Mouse (Mus musculus): ENCODE measurements around the gene Selenoh. TPM values are rescaled to one million over a fixed set of nuclear protein-coding genes. Genes with fewer than 3 reads are reported as not detected.
A peak's percentile ranks its signal among the peaks of the same experiment; 100 is the strongest.

Selenoh gene
- polyA plus RNA-seq, 1 experiment from 2014 or later = 163 TPM

- no peak overlapping the region for H3K9ac ChIP-seq
- H3K4me2 ChIP-seq = no peak overlapping the region
- ATAC-seq = no peak
- H3K27ac ChIP-seq = no peak overlapping the region
- H3K36me3 ChIP-seq = peaks cover 2% of the 10 kb centered on the region
- WGBS (ENCODE audit: insufficient replicate concordance) = 33% methylated on average over 2 of the region's 2 CpGs
- H3K4me1 ChIP-seq = peaks cover 12% of the 10 kb centered on the region; the same call in 1 of the 2 replicates
- no peak overlapping the region for H3K4me3 ChIP-seq
- H3K9me3 ChIP-seq (replicated peaks) = no peaks in the 10 kb centered on the region
- H3K27me3 ChIP-seq (replicated peaks) = no peaks in the 10 kb centered on the region
Measured at GRCm38 (mm10) chr2:84662866-84663265, 7.7 kb downstream of the Selenoh start.

GRCm38 (mm10) chr2:84660253-84660652 is 10.3 kb downstream of the Selenoh start:
- H3K27ac ChIP-seq = peak overlapping the region; percentile 41; the same call in 1 of the 2 replicates
- H3K4me2 ChIP-seq = no peak overlapping the region
- WGBS (ENCODE audit: insufficient replicate concordance) = 42% methylated on average over 3 of the region's 3 CpGs
- no peaks in the 10 kb centered on the region for H3K36me3 ChIP-seq
- no peaks in the 10 kb centered on the region for H3K27me3 ChIP-seq (replicated peaks)
- H3K4me3 ChIP-seq = no peak overlapping the region
- peaks cover 5% of the 10 kb centered on the region; the same call in 1 of the 2 replicates for H3K4me1 ChIP-seq
- H3K9me3 ChIP-seq (replicated peaks) = no peaks in the 10 kb centered on the region
- H3K9ac ChIP-seq = no peak overlapping the region
- ATAC-seq = peak; percentile 61; the same call in 1 of the 2 replicates

- WGBS (ENCODE audit: insufficient replicate concordance) = 86% methylated on average over 32 of the region's 32 CpGs
Measured at GRCm38 (mm10) chr2:84658806-84659205, 11.8 kb downstream of the Selenoh start, which contains the start of gene Btbd18. Gene Btbd18 (plus strand): TSS chr2:84659079.

GRCm38 (mm10) chr2:84655864-84656263 is 14.7 kb downstream of the Selenoh start:
- H3K9ac ChIP-seq = no peak overlapping the region
- no peaks in the 10 kb centered on the region for H3K9me3 ChIP-seq (replicated peaks)
- peaks cover 8% of the 10 kb centered on the region; the same call in 1 of the 2 replicates for H3K4me1 ChIP-seq
- H3K36me3 ChIP-seq = no peaks in the 10 kb centered on the region
- H3K27ac ChIP-seq = no peak overlapping the region
- H3K27me3 ChIP-seq (replicated peaks) = no peaks in the 10 kb centered on the region
- H3K4me2 ChIP-seq = no peak overlapping the region
- H3K4me3 ChIP-seq = no peak overlapping the region
- WGBS (ENCODE audit: insufficient replicate concordance) = 25% methylated on average over 1 of the region's 1 CpGs
- ATAC-seq = no peak

More at GRCm38 (mm10) chr2:84658806-84659205, 11.8 kb downstream of the Selenoh start, which contains the start of gene Btbd18:
- H3K4me2 ChIP-seq = no peak within 1 kb of the TSS
- no peaks in the 10 kb centered on the region for H3K36me3 ChIP-seq
- H3K4me3 ChIP-seq = no peak within 1 kb of the TSS
- H3K9me3 ChIP-seq (replicated peaks) = no peaks in the 10 kb centered on the region
- H3K27me3 ChIP-seq (replicated peaks) = no peaks in the 10 kb centered on the region
- ATAC-seq = no peak
- peak within 1 kb of the TSS; percentile 41; the same call in 1 of the 2 replicates for H3K27ac ChIP-seq
- H3K9ac ChIP-seq = no peak within 1 kb of the TSS
- H3K4me1 ChIP-seq = peaks cover 5% of the 10 kb centered on the region; the same call in 1 of the 2 replicates

GRCm38 (mm10) chr2:84653354-84653753 is 17.2 kb downstream of the Selenoh start:
- H3K36me3 ChIP-seq = no peaks in the 10 kb centered on the region
- no peak overlapping the region for H3K4me3 ChIP-seq
- no peak overlapping the region for H3K27ac ChIP-seq
- H3K9ac ChIP-seq = no peak overlapping the region
- no peak for ATAC-seq
- no peaks in the 10 kb centered on the region for H3K9me3 ChIP-seq (replicated peaks)
- peaks cover 14% of the 10 kb centered on the region for H3K4me1 ChIP-seq
- no peak overlapping the region for H3K4me2 ChIP-seq
- no peaks in the 10 kb centered on the region for H3K27me3 ChIP-seq (replicated peaks)

- Histone ChIP-seq H3K36me3 (0 out of 2 replicates have a peak, but pooled peaks cover 4% of the 10 kb centered on the region), H3K4me2 (peak within 1 kb of the TSS; percentile 74), H3K9ac (peak within 1 kb of the TSS; percentile 83), H3K4me3 (peak within 1 kb of the TSS; percentile 63), H3K4me1 (peaks cover 29% of the 10 kb centered on the region), H3K27ac (peak within 1 kb of the TSS; percentile 86), H3K9me3 (replicated peaks) (no peaks in the 10 kb centered on the region), H3K27me3 (replicated peaks) (no peaks in the 10 kb centered on the region)
- ATAC-seq = peak; percentile 86
- 0% methylated on average over 15 of the region's 15 CpGs for WGBS (ENCODE audit: insufficient replicate concordance)
Measured at GRCm38 (mm10) chr2:84650464-84651195, 19.9 kb downstream of the Selenoh start, which contains the start of gene Ctnnd1. Gene Ctnnd1 (minus strand): TSS chr2:84650765.

- peak overlapping the region; percentile 74 for H3K4me2 ChIP-seq
- H3K27ac ChIP-seq = peak overlapping the region; percentile 33
- no peaks in the 10 kb centered on the region for H3K9me3 ChIP-seq (replicated peaks)
- H3K4me3 ChIP-seq = peak overlapping the region; percentile 63
- under 1% methylated on average over 10 of the region's 10 CpGs for WGBS (ENCODE audit: insufficient replicate concordance)
- peak overlapping the region; percentile 83 for H3K9ac ChIP-seq
- H3K36me3 ChIP-seq = 0 out of 2 replicates have a peak, but pooled peaks cover 4% of the 10 kb centered on the region
- peak; percentile 63 for ATAC-seq
- no peaks in the 10 kb centered on the region for H3K27me3 ChIP-seq (replicated peaks)
- H3K4me1 ChIP-seq = peaks cover 29% of the 10 kb centered on the region
Measured at GRCm38 (mm10) chr2:84649674-84650073, 20.9 kb downstream of the Selenoh start.

GRCm38 (mm10) chr2:84648369-84648768 is 22.2 kb downstream of the Selenoh start:
- Histone ChIP-seq H3K4me3 (peak overlapping the region; percentile 63), H3K27me3 (replicated peaks) (no peaks in the 10 kb centered on the region), H3K9me3 (replicated peaks) (no peaks in the 10 kb centered on the region), H3K4me2 (peak overlapping the region; percentile 74), H3K9ac (peak overlapping the region; percentile 47; the same call in 1 of the 2 replicates), H3K4me1 (peaks cover 36% of the 10 kb centered on the region), H3K36me3 (0 out of 2 replicates have a peak, but pooled peaks cover 4% of the 10 kb centered on the region), H3K27ac (no peak overlapping the region)
- no peak for ATAC-seq
- 55% methylated on average over 6 of the region's 6 CpGs for WGBS (ENCODE audit: insufficient replicate concordance)

- 0 out of 2 replicates have a peak overlapping the region, but pooled peaks have one; percentile 74 for H3K4me2 ChIP-seq
- H3K27me3 ChIP-seq (replicated peaks) = no peaks in the 10 kb centered on the region
- H3K9me3 ChIP-seq (replicated peaks) = no peaks in the 10 kb centered on the region
- no peak overlapping the region for H3K9ac ChIP-seq
- H3K36me3 ChIP-seq = 0 out of 2 replicates have a peak, but pooled peaks cover 4% of the 10 kb centered on the region
- 82% methylated on average over 6 of the region's 6 CpGs for WGBS (ENCODE audit: insufficient replicate concordance)
- peaks cover 42% of the 10 kb centered on the region for H3K4me1 ChIP-seq
- no peak overlapping the region for H3K27ac ChIP-seq
- no peak for ATAC-seq
- H3K4me3 ChIP-seq = no peak overlapping the region
Measured at GRCm38 (mm10) chr2:84647051-84647568, 23.5 kb downstream of the Selenoh start.

GRCm38 (mm10) chr2:84646138-84646537 is 24.4 kb downstream of the Selenoh start:
- Histone ChIP-seq H3K4me3 (no peak overlapping the region), H3K9ac (no peak overlapping the region), H3K4me2 (no peak overlapping the region), H3K9me3 (replicated peaks) (no peaks in the 10 kb centered on the region), H3K27ac (no peak overlapping the region), H3K27me3 (replicated peaks) (no peaks in the 10 kb centered on the region), H3K4me1 (peaks cover 47% of the 10 kb centered on the region), H3K36me3 (0 out of 2 replicates have a peak, but pooled peaks cover 4% of the 10 kb centered on the region)
- WGBS (ENCODE audit: insufficient replicate concordance) = 92% methylated on average over 1 of the region's 1 CpGs
- no peak for ATAC-seq

- no peak overlapping the region for H3K4me3 ChIP-seq
- no peak overlapping the region for H3K4me2 ChIP-seq
- H3K4me1 ChIP-seq = peaks cover 64% of the 10 kb centered on the region
- no peaks in the 10 kb centered on the region for H3K9me3 ChIP-seq (replicated peaks)
- ATAC-seq = no peak
- H3K36me3 ChIP-seq = no peaks in the 10 kb centered on the region
- no peak overlapping the region for H3K27ac ChIP-seq
- no peak overlapping the region for H3K9ac ChIP-seq
- no peaks in the 10 kb centered on the region for H3K27me3 ChIP-seq (replicated peaks)
Measured at GRCm38 (mm10) chr2:84640833-84641232, 29.7 kb downstream of the Selenoh start.

Measured in liver, embryonic 12.5 days (tissue).